Mouse (Mus musculus) kidney, adult 2 months (tissue): ENCODE results near the gene Dph1.

Source experiments
- CTCF ChIP-seq: fragments of 200-500 bp; conservative IDR thresholded peaks from 2 replicates; pipeline ENCODE4 v1.5.1; 2011; ENCODE audit warnings: low read depth, mild to moderate bottlenecking, control low read depth, low read length, moderate library complexity, mixed read lengths; ENCODE audit not compliant: insufficient read depth, insufficient read length
- POLR2A ChIP-seq: fragments of 200-500 bp; IDR thresholded peaks from one replicate; pipeline ENCODE4 v1.6.1; 2011; ENCODE audit warnings: low read depth, low read length, control low read depth

GRCm38 (mm10) chr11:75193256-75194071 is 2.4 kb upstream of the Dph1 start, which contains the start of gene Rtn4rl1:
- TF ChIP-seq CTCF: no peak
- TF ChIP-seq POLR2A: no peak
